Mouse (Mus musculus) neutrophil, adult 5-6 weeks (primary cell): Measurements from ENCODE around the gene Tent4b. TPM values are rescaled to one million over a fixed set of nuclear protein-coding genes. Genes with fewer than 3 reads are reported as not detected.
A peak's percentile ranks its signal among the peaks of the same experiment; 100 is the strongest.

Source experiments
- ATAC-seq: fragments of 151-379, 151-347 bp; 2 replicates; pipeline ENCODE4 v1.8.0; 2017; ENCODE audit warnings: mild to moderate bottlenecking, moderate TSS enrichment; ENCODE audit not compliant: insufficient number of reproducible peaks, poor library complexity, low FRiP score, severe bottlenecking; ENCODE audit errors: extremely low read depth
- total RNA-seq: library from RNA; stranded (forward); fragments of 200-1000 nt; gene quantifications from 2 replicates; pipeline ENCODE4 v1.2.3, GENCODE M21; 2017

Tent4b gene
- total RNA-seq, 1 experiment from 2014 or later, result 61.9 TPM

GRCm38 (mm10) chr8:88221353-88221752, 22.3 kb downstream of the Tent4b start:
- no peak for ATAC-seq

GRCm38 (mm10) chr8:88225358-88225757, 26.3 kb downstream of the Tent4b start:
- ATAC-seq, result no peak

GRCm38 (mm10) chr8:88227851-88228250, 28.8 kb downstream of the Tent4b start:
- ATAC-seq, result no peak

GRCm38 (mm10) chr8:88228286-88228685, 29.3 kb downstream of the Tent4b start:
- ATAC-seq, result no peak

- no peak for ATAC-seq
These were observed 29.8 kb downstream of the Tent4b start for GRCm38 (mm10) chr8:88228800-88229199.

- no peak for ATAC-seq
These were observed 37.7 kb downstream of the Tent4b start for GRCm38 (mm10) chr8:88236666-88237065.

GRCm38 (mm10) chr8:88237606-88238005, 38.6 kb downstream of the Tent4b start:
- no peak for ATAC-seq

- ATAC-seq, result no peak
These were observed 40.3 kb downstream of the Tent4b start for GRCm38 (mm10) chr8:88239277-88239676.

GRCm38 (mm10) chr8:88241871-88242270, 42.9 kb downstream of the Tent4b start:
- no peak for ATAC-seq

- ATAC-seq, result peak; percentile 93
These were observed 45.3 kb downstream of the Tent4b start for GRCm38 (mm10) chr8:88244298-88244697.

- no peak for ATAC-seq
These were observed 53.8 kb downstream of the Tent4b start for GRCm38 (mm10) chr8:88252791-88253190.

- ATAC-seq, result no peak
These were observed 55.9 kb downstream of the Tent4b start for GRCm38 (mm10) chr8:88254957-88255356.

GRCm38 (mm10) chr8:88258024-88258423, 59.0 kb downstream of the Tent4b start:
- ATAC-seq, result no peak

- no peak for ATAC-seq
These were observed 59.5 kb downstream of the Tent4b start for GRCm38 (mm10) chr8:88258544-88258943.

- no peak for ATAC-seq
These were observed 61.5 kb downstream of the Tent4b start for GRCm38 (mm10) chr8:88260466-88260980.

- no peak for ATAC-seq
These were observed 64.0 kb downstream of the Tent4b start for GRCm38 (mm10) chr8:88262831-88263635.

- no peak for ATAC-seq
These were observed 66.5 kb downstream of the Tent4b start for GRCm38 (mm10) chr8:88265511-88265910.

GRCm38 (mm10) chr8:88266170-88266800, 67.3 kb downstream of the Tent4b start:
- ATAC-seq, result peak; percentile 82

- no peak for ATAC-seq
These were observed 67.9 kb downstream of the Tent4b start for GRCm38 (mm10) chr8:88266801-88267403.
